Mouse (Mus musculus) frontal cortex, adult (tissue): ENCODE measurements around the gene Cdc42ep2.

Source experiments
- ATAC-seq: cut with Nextera tagmentation; 2 replicates; pipeline ENCODE4 v1.9.2; 2017; ENCODE audit warnings: mild to moderate bottlenecking, moderate library complexity, mixed read lengths; ENCODE audit not compliant: low TSS enrichment

Cdc42ep2 gene

DNA sequence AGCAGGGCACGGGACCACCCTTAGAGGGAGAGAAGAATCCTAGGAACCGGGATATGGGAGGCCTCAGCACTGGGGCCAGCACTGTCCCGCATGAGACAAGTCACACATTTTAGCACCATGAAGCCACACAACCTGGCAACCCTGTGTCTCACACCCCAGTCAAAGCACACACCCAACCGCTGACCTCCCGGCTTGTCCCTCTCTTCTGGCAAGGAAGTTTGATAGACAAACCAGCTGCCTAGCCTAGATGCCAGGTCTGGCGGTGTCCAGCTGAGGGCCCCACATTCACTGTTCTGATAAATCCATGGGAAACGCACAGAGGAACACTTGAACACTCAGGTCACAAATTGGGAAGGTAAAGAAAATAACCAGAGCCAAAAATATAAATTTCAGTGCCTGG lies 18.0 kb upstream of the Cdc42ep2 start:
- ATAC-seq: no peak

GRCm38 (mm10) chr19:5940656-5941055 lies 16.0 kb upstream of the Cdc42ep2 start:
- ATAC-seq: no peak

DNA sequence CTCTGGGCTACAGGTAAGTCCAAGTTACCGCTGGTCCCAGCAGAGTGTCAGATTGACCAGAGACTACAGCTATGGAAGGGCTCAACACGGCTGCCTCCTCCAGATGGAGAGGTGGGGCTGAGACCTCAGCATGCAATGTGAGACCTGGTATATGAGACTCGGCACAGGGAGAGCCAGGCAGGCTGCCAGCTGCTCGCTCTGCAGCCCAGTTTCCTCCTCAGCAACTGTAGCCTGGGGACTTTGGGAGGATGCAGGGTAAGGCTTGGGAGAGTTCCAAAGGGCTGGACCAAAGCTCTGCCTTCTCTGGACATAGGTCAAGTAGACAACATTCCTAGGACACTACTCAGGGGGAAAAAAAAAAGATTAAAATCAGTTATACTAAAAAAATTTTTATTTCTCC lies 15.6 kb upstream of the Cdc42ep2 start:
- no peak; the same call in 1 of the 2 replicates for ATAC-seq

- no peak for ATAC-seq
Observed at GRCm38 (mm10) chr19:5939715-5940114, 15.1 kb upstream of the Cdc42ep2 start.

DNA sequence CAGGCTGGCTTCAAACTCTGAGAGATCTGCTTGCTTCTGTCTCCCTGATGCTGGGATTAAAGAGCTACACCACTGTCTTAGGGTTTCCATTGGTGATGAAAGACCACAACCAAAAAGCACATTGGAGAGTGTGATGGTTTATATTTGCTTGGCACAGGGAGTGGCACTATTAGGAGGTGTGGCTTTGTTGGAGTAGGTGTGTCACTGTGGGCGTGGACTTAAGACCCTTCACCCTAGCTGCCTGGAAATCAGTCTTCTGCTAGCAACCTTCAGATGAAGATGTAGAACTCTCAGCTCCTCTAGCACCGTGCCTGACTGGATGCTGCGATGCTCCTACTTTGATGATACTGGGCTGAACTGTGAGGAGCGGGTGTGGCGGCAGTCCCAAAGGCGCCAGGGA lies 13.9 kb upstream of the Cdc42ep2 start:
- no peak for ATAC-seq

DNA sequence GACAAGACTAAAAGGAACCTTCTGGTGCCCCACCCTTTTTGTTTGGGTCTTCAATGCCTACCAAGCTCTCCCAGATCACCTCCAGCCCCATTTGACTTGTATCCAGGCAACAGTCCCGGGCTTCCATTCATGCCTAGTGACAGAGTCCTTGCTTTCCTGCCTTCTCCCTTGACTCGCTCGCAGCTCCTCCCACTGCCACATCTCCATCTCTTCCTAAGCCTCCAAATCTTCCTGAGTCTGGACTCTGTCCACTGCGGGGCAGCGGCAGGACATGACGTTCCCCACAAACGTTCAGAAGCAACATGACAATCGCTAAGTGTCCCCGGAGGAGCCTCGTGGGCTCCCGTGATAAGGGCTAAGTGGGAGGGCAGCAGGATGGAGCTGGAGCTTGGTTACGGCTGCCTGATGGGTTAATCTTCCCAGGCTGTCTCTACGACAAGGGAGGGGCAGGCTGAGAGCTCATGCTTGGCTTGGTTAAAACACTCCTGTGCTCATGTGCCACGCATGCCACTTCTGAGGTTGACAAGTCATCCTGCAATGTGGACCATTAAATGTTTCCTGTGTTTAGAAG lies 13.3 kb upstream of the Cdc42ep2 start:
- ATAC-seq: no peak

GRCm38 (mm10) chr19:5937095-5937835 lies 12.6 kb upstream of the Cdc42ep2 start:
- ATAC-seq: no peak

GRCm38 (mm10) chr19:5935691-5936090 lies 11.1 kb upstream of the Cdc42ep2 start:
- no peak for ATAC-seq

DNA sequence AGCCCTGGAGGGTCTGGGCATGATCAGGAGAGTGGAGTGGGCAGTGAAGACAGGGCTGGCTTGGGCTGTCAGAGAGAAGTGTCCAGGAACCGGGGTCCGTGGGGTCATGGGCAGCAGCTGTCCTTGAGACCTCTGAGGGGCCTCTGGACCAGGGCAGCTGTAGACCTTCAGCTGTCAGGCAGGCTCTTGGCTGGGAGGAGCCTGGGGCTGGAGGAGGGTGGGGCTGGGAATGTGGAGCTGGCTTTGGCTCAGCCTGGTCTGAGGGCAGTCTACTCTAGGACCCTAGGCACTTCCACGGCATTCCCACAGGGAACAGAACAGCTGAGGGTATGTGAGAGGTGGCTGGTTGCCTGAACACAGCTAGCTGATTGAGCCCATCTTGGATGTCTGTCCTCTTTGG lies 10.7 kb upstream of the Cdc42ep2 start:
- ATAC-seq: no peak

DNA sequence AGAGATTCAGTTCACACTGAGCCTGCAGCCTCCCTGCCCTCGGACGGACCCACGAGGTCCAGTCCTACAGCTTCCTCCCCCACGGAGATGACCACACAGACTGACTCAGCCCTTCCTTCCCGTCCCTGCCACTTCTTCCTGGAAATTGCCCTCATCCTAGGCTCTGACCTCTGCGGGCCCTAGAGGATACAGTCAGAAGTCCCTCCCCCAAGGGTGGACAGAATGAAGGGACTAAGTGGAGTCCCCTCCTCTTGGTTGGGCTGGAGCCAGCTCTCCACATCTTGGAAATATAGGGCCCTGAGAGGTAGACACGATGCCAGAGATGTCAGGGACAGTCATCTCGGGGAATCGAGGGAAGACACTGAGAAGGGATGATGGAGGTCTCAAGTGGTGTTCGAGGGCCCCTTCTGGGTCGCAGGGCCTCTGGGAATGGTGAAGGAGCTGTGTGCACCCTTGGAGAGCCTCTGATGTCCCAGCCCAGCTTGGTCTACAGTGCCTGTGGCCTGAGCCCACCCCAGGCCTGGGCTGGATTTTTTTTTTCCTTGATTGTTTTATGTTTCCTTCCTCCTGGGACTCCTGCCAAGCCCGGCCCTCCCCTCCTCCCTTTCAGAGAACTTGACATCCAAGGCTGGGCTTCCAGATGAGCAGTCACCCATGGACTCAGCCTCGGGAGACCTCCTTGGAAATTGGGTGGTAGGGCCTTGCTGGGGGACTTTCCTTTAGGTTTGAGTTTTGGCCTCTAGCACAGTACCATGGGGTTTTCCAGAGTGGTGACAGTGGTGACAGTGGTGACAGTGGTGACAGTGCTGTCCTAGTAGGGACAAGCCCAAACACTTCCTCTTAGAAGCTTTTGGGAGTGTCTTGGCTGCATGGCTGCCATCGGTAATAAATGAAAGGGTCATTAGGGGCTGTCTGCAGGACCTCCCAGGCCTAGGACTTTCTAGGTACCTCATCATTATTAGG lies 5.3 kb upstream of the Cdc42ep2 start:
- ATAC-seq: no peak

DNA sequence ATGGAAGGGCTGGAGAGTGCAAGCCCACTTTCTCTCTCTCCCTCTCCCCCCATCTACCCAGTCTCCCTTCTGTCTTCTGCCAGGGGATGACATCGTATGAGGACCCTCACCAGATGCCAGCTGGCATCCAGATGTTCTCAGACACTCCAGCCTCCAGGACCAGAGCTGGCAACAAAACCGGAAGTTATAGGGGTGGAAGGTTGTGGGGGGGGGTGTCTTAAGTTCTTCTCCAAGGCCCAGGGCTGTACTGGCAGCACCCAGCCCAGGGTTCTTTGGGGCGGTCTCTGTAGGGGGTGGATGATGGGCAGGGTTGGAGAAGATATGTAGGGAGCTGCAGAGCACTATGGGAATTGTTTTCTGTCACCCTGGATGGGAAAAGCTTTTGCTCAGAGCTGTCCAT lies 3.9 kb upstream of the Cdc42ep2 start:
- no peak for ATAC-seq

- ATAC-seq: no peak
Observed at GRCm38 (mm10) chr19:5928104-5928503, 3.5 kb upstream of the Cdc42ep2 start.

GRCm38 (mm10) chr19:5927532-5927931 lies 2.9 kb upstream of the Cdc42ep2 start:
- no peak for ATAC-seq

DNA sequence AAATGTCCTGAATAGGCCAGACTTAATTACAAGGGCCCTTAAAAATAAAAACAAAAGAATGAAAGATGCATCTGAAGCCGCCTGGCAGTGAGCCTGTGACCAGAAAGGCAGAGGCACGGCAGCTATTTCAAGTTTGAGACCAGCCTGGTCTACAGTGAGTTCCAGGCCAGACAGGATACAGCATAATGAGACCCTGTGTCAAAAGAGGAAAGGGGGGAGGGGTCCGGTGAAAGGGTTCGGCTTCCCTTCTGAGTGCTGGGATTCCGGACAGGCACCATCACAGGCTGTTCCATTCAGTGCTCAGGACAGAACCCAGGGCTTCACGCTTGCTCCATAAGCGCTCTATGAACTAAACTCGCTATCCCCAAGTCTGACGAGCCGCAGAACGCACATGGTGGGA lies 2.4 kb upstream of the Cdc42ep2 start:
- no peak for ATAC-seq

GRCm38 (mm10) chr19:5925311-5925855 lies 767 bp upstream of the Cdc42ep2 start:
- no peak for ATAC-seq

DNA sequence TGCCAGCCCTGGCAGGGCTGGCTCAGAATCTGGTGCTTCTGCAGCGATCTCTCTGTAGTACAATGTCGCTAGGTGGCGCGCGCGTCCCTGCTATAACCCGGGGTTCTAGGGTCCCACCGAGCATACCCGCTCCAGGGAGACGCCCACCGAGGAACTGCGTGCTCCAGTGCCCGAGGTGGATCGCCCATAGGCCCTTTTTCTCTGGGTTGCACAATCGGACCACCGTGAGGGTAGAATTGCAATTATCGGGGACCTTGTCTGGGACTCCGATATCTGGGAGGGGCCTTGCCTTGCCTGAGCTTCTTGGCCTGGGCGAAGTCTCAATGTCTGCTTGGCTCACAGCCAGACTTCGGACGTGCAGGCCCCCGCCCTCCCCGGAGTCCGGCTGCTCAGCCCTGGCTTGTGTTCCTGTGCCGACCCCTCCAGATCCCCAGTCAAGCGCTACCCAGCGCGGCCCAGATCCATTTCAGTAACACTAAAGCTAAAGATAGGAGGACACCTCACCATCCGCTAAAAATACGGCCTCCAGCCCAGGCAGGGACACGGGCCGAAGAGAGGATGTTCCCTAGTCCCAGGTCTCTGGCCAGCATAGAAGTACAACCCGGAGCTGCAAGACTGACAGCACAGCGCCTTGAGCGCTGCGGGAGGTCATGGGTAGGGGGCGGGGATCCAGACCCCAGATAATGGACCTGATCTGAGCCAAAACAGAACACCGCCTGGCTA lies 465 bp downstream of the Cdc42ep2 start:
- peak; percentile 71 for ATAC-seq

- ATAC-seq: no peak
Observed at GRCm38 (mm10) chr19:5922963-5923362, 1.7 kb downstream of the Cdc42ep2 start.

DNA sequence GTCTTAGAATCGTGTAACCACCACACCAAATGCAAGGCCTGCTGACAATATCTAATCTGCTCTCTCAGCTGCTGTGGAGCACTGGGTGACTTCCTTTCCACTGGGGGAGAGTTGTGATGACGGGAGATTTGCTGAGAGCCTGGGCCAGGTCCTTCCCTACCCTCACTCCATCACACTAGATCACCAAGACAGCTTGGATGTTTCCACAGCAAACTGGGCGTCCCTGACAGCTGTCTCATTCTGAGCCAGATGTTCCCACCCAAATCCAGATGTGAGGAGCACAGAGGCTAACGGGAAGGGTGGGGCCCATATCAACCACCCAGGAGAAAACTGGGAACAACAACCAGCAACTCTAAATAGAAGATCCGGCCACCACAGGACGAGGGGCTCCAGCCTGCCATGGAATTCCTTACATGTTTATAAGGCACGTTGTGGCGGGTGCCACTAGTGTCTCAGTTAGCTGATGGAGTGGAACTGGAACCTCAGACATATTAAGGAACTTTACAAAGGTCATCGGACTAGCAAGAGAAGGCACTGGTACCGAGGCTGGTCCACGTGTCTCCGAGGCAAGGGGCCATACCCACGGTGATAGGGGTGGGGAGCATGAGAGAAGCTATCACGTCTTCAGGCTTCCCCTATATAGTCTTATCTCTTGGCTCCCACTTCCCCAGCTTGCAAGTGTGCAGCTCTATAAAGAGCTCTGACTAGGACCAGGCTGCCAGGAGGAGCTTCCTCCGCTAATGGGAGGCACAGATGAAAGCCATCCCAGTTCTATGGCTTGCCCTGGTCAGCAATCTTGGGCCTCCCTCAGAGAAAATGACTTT lies 2.3 kb downstream of the Cdc42ep2 start:
- ATAC-seq: no peak

GRCm38 (mm10) chr19:5921715-5922114 lies 2.9 kb downstream of the Cdc42ep2 start:
- ATAC-seq: no peak

- ATAC-seq: peak; percentile 22; the same call in 1 of the 2 replicates
Observed at GRCm38 (mm10) chr19:5913007-5913719, 11.5 kb downstream of the Cdc42ep2 start, which contains the start of gene Dpf2. Gene Dpf2 (minus strand): TSS chr19:5913010.
